Mouse (Mus musculus) intestine, embryonic 14.5 days (tissue): ENCODE results near the gene Stpg2. TPM values are rescaled to one million over a fixed set of nuclear protein-coding genes. Genes with fewer than 3 reads are reported as not detected.
"Not testable (repeated sequence)": the region's sequence is repeated elsewhere in the genome, so short reads cannot be mapped to it uniquely, and the experiment has no call there.

Source experiments
- ATAC-seq: fragments of 200-750 bp; cut with Nextera tagmentation; replicated peaks from 2 replicates; pipeline ENCODE4 v1.8.0; 2017; ENCODE audit warnings: low read depth, moderate number of reproducible peaks, moderate TSS enrichment, moderate library complexity; ENCODE audit not compliant: low FRiP score, low TSS enrichment
- DNase-seq: peaks from one replicate; pipeline ENCODE4 v3.0.0-alpha.2; 2018; ENCODE audit warnings: low spot score
- H3K27ac ChIP-seq: fragments of 300-500 bp; sonication (generic); 2 replicates; pipeline ENCODE4 v1.5.1; 2014; ENCODE audit warnings: low read depth, mild to moderate bottlenecking, control low read depth
- H3K27me3 ChIP-seq: fragments of 300-500 bp; sonication (generic); replicated peaks from 2 replicates; pipeline ENCODE4 v1.6.1; 2014; ENCODE audit warnings: low read length, control low read depth; ENCODE audit not compliant: control insufficient read depth, insufficient read depth
- H3K36me3 ChIP-seq: fragments of 300-500 bp; sonication (generic); 2 replicates; pipeline ENCODE4 v1.6.1; 2014; ENCODE audit warnings: low read length, control low read depth; ENCODE audit not compliant: control insufficient read depth, insufficient read depth
- H3K4me1 ChIP-seq: fragments of 300-500 bp; sonication (generic); replicated peaks from 2 replicates; pipeline ENCODE4 v1.6.1; 2014; ENCODE audit warnings: low read length, control low read depth, mixed read lengths; ENCODE audit not compliant: control insufficient read depth, insufficient read depth
- H3K4me2 ChIP-seq: fragments of 300-500 bp; sonication (generic); 2 replicates; pipeline ENCODE4 v1.6.1; 2014; ENCODE audit warnings: low read length
- H3K4me3 ChIP-seq: fragments of 300-500 bp; sonication (generic); 2 replicates; pipeline ENCODE4 v1.5.1; 2014; ENCODE audit warnings: low read depth, low read length, control low read depth, mixed read lengths
- H3K9ac ChIP-seq: fragments of 300-500 bp; sonication (generic); 2 replicates; pipeline ENCODE4 v1.6.1; 2014; ENCODE audit warnings: mild to moderate bottlenecking, low read length
- H3K9me3 ChIP-seq: fragments of 300-500 bp; sonication (generic); 2 replicates; pipeline ENCODE4 v1.6.1; 2016; ENCODE audit warnings: low read length, control low read depth; ENCODE audit not compliant: control insufficient read depth
- WGBS: fragments of 180-500 bp; shearing (Covaris S2); extraction: QIAGEN DNeasy Blood & Tissue Kit; methylation state at CpG from one replicate; pipeline ENCODE4 v1.1.7; 2014; 5-methylcytosine and 5-hydroxymethylcytosine counted together
- polyA plus RNA-seq: library from polyadenylated mRNA; unstranded; fragments of >200 nt; fragmentation: Nextera tagmentation; extraction: Ambion mirVana; gene quantifications from 2 replicates; pipeline ENCODE4 v1.2.1, GENCODE M21; 2014

Stpg2 gene
- polyA plus RNA-seq, 1 experiment from 2014 or later: not detected

DNA sequence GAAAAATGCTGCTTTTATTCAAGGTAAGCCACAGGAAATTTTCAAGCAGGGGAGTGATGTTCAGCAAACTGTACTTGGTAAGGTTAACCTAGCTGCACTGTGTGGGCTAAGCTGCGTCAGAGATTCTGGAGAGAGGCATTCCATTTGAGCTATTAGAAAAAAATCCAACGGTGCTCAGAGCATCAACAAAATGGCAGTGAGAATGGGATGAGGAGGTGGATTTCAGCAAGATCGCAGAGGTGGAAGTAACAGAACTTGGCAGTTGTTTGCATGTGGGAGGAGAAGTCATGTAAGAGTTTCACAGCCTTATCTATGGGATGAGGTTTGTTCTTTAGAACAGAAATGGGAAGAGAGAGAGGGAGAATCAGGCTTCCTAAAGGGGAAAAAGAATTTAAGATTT is 5.2 kb upstream of the Stpg2 start:
- Histone ChIP-seq H3K4me1 (no peaks in the 10 kb centered on the region), H3K9ac (no peak overlapping the region), H3K9me3 (no peaks in the 10 kb centered on the region), H3K4me3 (no peak overlapping the region), H3K27ac (no peak overlapping the region), H3K36me3 (no peaks in the 10 kb centered on the region), H3K4me2 (no peak overlapping the region), H3K27me3 (peaks cover 19% of the 10 kb centered on the region)
- DNase-seq (no peak), ATAC-seq (no peak)
- WGBS: 74% methylated on average over 3 of the region's 3 CpGs

DNA sequence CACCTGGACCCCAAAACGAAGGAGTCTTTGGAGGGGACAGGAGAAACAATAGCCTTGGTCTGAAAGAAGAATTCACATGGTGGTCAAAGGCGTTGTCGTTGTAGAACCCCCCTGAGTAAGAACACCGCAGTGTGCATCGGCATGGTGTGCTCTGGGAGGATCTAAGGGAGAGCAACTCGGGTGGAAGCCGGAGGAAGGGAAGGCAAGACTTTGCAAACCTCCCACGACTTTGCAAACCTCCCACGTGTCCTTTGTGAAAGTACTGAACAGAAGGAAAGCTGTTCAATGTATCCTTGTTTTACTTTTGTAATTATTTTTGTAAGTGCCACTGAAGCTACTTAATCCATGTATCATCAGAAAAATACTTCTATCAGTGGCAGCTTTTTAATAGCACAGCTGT is 11.5 kb downstream of the Stpg2 start:
- H3K9me3 ChIP-seq: no peaks in the 10 kb centered on the region
- no peaks in the 10 kb centered on the region for H3K27me3 ChIP-seq
- no peak overlapping the region for H3K4me3 ChIP-seq
- H3K27ac ChIP-seq: no peak overlapping the region
- WGBS: 67% methylated on average over 9 of the region's 9 CpGs
- H3K9ac ChIP-seq: no peak overlapping the region
- no peak overlapping the region for H3K4me2 ChIP-seq
- ATAC-seq (no peak), DNase-seq (no peak)
- no peaks in the 10 kb centered on the region for H3K36me3 ChIP-seq
- H3K4me1 ChIP-seq: no peaks in the 10 kb centered on the region

DNA sequence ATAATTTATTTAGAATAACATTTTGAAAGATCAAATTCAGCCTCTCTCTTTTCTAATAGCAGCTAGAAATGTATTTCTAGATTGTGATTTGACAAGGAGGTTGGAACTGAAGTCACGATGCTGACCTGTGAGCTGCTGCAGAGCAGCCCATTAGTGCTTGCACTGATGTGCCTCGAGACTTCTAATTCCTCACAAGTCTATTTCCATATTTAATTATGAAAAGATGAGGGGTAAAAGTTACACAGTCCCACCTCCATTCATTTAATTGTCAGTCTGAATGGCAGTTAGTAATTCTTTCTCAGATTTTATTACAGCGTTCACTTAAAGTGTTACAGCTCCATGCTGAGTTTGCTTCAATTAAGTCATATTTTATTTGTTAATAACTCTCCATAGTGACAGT is 19.6 kb downstream of the Stpg2 start:
- H3K4me1 ChIP-seq: no peaks in the 10 kb centered on the region
- H3K4me3 ChIP-seq: no peak overlapping the region
- no peak overlapping the region for H3K4me2 ChIP-seq
- ATAC-seq: no peak
- DNase-seq: no peak
- no peak overlapping the region for H3K27ac ChIP-seq
- no peaks in the 10 kb centered on the region for H3K27me3 ChIP-seq
- 79% methylated on average over 3 of the region's 3 CpGs for WGBS
- no peaks in the 10 kb centered on the region for H3K36me3 ChIP-seq
- H3K9me3 ChIP-seq: no peaks in the 10 kb centered on the region
- no peak overlapping the region for H3K9ac ChIP-seq

DNA sequence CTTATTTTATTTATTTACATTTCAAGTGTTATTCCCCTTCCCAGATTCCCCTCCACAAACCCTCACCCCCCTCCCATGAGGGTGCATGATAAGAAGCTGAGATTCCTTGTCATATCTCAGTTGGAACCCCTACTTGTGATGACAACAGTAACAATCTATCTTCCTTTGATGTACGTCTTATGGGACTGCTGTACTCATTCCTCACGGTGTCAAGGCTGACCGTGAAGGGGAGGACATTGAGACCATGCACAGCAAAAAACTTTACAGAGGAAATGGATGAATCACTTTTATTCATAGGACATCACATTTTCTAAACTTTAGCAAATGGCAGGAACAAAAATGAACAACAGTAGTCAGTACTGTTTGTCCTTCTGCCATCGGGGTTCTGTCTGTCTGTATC is 21.3 kb downstream of the Stpg2 start:
- Histone ChIP-seq H3K27ac (no peak overlapping the region), H3K4me3 (no peak overlapping the region), H3K9ac (no peak overlapping the region), H3K9me3 (no peaks in the 10 kb centered on the region; the same call in 1 of the 2 replicates), H3K27me3 (no peaks in the 10 kb centered on the region), H3K4me2 (no peak overlapping the region), H3K4me1 (no peaks in the 10 kb centered on the region), H3K36me3 (no peaks in the 10 kb centered on the region)
- WGBS: 62% methylated on average over 4 of the region's 4 CpGs
- no peak for DNase-seq
- no peak for ATAC-seq

DNA sequence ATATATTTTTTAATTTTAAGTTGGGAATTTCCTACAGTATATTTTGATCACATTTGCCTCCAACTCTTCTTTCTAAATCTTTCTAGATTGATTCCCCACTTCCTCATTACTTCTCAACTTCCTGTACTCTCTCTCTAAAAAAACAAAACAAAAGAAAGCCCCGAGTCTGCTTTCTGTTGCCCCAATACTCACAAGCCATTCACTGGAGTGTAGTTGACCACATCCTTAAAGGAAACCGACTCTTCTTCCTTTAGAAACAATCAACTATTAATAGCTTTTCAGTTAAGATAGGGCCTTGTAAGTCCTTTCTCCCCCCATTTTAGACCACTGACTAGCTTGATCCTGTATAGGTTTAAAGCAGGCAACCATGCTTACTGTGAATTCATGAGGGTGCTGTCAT is 39.7 kb downstream of the Stpg2 start:
- Histone ChIP-seq H3K9ac (no peak overlapping the region), H3K4me2 (no peak overlapping the region), H3K4me3 (no peak overlapping the region), H3K9me3 (no peaks in the 10 kb centered on the region), H3K27ac (no peak overlapping the region), H3K4me1 (no peaks in the 10 kb centered on the region), H3K27me3 (no peaks in the 10 kb centered on the region), H3K36me3 (no peaks in the 10 kb centered on the region)
- 71% methylated on average over 2 of the region's 2 CpGs for WGBS
- no peak for ATAC-seq
- DNase-seq: no peak

DNA sequence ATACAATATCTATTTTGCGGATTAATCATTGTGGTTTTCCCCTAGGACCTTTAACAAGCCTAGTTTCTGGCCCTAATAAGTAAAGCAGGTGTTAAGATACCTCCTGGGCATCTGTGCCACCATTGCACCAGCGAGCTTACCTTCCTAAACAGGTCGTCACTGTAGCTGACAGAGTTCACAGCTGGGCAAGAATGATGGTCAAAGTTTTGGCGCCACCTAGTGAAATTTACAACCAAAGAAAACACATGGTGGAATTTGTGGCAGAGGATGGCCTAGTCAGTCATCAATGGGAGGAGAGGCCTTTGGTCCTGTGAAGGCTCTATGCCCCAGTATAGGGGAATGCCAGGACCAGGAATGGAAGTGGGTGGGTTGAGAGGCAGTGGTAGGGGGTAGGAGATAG is 41.0 kb downstream of the Stpg2 start:
- 51% methylated on average over 4 of the region's 4 CpGs for WGBS
- no peak overlapping the region for H3K4me3 ChIP-seq
- no peak overlapping the region for H3K27ac ChIP-seq
- H3K4me2 ChIP-seq: no peak overlapping the region
- no peaks in the 10 kb centered on the region for H3K27me3 ChIP-seq
- DNase-seq (no peak), ATAC-seq (no peak)
- H3K4me1 ChIP-seq: no peaks in the 10 kb centered on the region
- no peaks in the 10 kb centered on the region for H3K9me3 ChIP-seq
- H3K9ac ChIP-seq: no peak overlapping the region
- no peaks in the 10 kb centered on the region for H3K36me3 ChIP-seq

DNA sequence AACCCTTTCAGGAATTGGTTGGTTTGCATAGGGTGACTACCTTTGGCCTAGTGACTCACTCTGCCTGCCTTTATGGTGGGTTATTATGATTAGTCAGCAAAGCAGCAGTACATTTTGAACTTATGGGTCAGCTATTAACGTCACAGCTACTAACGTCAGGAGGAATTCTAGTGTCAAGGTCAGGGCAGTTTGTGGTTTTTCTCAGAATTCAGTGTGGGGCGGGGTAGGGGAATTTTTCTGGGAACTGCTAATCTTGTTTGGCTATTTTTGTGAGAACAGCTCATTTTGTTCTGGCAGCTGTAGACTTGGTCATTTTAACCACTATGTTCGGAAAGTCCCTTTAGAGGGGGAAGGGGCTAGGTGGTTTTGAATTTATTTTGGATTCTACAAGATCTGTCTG is 56.9 kb downstream of the Stpg2 start:
- H3K4me3 ChIP-seq, H3K9me3 ChIP-seq, DNase-seq, H3K9ac ChIP-seq, H3K4me1 ChIP-seq, H3K27me3 ChIP-seq, ATAC-seq, H3K36me3 ChIP-seq, H3K4me2 ChIP-seq, H3K27ac ChIP-seq: not testable (repeated sequence)
- 67% methylated on average over 4 of the region's 4 CpGs for WGBS

DNA sequence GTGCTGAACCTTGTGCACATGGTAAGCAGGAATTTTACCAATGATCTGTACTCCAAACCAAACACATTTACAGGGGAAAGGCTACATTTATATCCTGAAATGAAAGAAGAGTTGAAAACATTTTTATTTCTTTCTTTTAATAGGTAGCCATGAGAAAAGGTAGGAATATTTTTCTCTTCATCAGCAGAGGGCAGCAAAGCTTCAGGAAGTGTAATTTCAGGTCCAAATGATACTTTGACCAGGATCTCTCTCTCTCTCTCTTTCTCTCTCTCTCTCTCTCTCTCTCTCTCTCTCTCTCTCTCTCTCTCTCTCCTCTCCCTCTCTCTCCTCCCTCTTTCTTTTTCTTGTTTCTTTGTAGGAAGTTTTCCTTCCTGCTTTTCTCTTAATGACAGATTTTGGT is 92.4 kb downstream of the Stpg2 start:
- Histone ChIP-seq H3K36me3 (no peaks in the 10 kb centered on the region), H3K9me3 (no peaks in the 10 kb centered on the region), H3K4me3 (no peak overlapping the region), H3K9ac (no peak overlapping the region), H3K27ac (no peak overlapping the region), H3K27me3 (no peaks in the 10 kb centered on the region), H3K4me2 (no peak overlapping the region), H3K4me1 (no peaks in the 10 kb centered on the region)
- ATAC-seq (no peak), DNase-seq (no peak)

DNA sequence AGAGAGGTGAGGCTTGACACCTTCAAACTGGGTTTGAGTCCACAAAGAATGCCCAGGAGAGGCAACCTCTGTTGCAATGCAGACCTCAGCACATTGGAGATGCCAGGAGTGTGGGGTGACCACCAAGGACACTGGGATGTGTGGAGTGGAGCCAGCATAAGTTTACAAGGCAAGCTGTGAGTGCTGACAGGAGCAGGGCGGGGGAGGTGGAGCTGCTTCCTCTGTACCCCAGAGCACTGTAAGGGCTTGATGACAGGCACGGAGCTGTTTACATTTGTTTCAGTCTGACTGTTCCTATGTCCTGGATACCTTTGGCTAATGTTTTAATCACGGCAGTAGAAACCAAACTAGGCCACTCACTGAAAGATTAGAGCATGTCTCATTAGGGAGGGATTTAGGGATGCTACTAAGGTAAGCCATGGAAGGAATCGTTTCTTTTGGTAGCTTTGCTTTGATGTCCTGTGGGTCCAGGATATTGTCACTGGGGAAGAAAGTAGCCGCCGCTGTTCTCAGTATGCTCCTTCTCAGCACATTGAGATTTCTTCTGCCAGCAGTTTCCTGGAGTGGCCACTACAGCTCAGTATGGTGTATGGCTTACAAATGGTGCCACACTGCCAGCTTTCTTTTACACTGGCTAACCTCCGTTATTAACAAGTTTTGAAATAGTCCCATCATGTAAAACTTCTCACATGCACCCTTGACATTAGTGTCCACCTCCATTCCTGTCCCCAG is 102.8 kb downstream of the Stpg2 start:
- no peaks in the 10 kb centered on the region for H3K36me3 ChIP-seq
- ATAC-seq (no peak), DNase-seq (no peak)
- H3K4me2 ChIP-seq: no peak overlapping the region
- H3K27ac ChIP-seq: no peak overlapping the region
- H3K9ac ChIP-seq: no peak overlapping the region
- no peaks in the 10 kb centered on the region for H3K27me3 ChIP-seq
- no peak overlapping the region for H3K4me3 ChIP-seq
- 37% methylated on average over 7 of the region's 7 CpGs for WGBS
- no peaks in the 10 kb centered on the region for H3K4me1 ChIP-seq
- H3K9me3 ChIP-seq: no peaks in the 10 kb centered on the region
